Mouse (Mus musculus): ENCODE measurements at regions not wholly inside any gene's neighbourhood (a gene's known extent, or its start where the extent isn't known, plus 50 kb on each side); places are given as distances from the start of the nearest gene placed in this dataset.

DNA sequence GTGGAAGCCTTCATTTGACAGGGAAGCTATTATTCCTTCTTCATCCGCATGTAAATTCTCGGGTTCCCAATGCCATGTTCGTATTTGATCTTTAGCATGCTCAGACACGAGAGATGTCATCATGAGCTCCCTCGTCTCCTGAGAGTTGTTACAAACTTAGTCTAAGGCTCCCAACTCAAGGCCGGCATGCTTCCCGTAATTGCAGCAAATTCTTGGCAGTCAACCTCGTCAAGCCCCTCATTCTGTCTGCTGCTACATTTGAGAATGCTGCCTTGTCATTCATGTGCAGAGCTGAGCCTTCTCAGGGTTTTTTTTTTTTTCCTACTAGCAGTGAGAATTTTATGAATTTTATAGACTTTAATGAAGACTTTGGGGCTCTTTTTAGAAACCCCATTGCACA, 268.3 kb upstream of the Cwc22 start:
- intact Hi-C loops (cut with DNase I) = no loop called here
- DNase-seq (ENCODE audit: extremely low spot score in 1 of 2, low spot score in 2 of 2) = peak in 1 of 2 experiments; percentile 4

DNA sequence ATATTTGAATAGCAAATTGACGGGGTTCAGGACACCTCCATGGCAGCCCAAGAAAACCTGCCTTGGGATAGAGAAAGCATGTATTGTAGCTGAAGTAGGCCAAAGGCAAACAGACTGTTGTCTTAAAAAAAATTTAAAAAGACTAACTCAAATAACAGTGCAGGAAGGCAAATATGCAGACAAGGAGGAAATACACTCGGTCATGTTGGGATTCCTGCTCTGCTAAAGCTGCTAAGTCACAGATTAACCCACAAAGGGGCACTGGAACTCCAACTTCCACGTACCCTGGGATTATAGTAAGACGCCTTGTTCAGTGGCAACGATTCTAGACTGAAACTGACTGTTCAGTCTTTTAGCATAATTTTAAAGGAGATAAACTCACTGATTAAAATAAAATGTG, 258.9 kb upstream of the Cwc22 start:
- intact Hi-C loops (cut with DNase I) = no loop called here
- DNase-seq (ENCODE audit: extremely low spot score in 1 of 2, low spot score in 2 of 2) = no peak

DNA sequence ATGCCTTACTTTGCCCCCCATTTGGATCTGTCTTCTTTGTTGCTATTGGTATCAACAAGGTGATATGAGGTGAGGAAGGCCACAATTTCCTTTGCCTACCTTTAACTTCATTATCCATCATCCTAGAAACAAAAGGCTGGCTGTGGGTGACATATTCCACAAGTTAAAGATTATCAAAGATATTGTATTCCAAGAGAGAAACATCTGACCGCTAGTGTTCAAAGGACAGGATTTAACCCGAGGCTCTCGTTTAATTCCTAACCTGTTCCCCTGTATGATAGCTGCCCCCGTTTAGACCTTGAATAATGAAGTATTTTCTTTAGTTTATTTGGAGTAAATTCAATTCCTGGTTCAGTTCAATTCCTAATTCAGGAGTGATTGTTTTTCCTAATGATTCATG, 249.8 kb upstream of the Cwc22 start:
- no peak for DNase-seq (ENCODE audit: extremely low spot score in 1 of 2, low spot score in 2 of 2)
- intact Hi-C loops (cut with DNase I) = no loop called here

DNA sequence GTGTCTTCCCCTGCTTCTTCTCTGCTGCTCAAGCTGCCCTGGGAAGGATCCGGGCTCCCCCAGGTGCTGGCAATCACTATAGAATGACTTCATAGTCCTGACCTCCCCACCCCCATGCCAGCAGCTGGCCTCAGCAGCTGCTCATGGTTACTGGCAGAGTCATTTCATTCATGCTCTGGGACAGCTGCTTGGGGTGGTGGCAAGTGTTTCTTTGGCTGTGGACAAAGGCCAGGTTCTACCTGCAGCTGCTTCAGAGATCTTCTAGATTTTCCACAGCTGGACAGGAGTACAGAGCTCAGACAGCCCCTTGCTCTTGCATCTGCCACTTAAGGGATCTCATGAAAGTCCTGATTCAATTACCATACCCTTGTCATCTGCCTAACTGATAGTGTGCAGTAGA, 243.4 kb upstream of the Cwc22 start:
- intact Hi-C loops (cut with DNase I) = no loop called here
- DNase-seq (ENCODE audit: extremely low spot score in 1 of 2, low spot score in 2 of 2) = peak in 1 of 2 experiments; percentile 37

DNA sequence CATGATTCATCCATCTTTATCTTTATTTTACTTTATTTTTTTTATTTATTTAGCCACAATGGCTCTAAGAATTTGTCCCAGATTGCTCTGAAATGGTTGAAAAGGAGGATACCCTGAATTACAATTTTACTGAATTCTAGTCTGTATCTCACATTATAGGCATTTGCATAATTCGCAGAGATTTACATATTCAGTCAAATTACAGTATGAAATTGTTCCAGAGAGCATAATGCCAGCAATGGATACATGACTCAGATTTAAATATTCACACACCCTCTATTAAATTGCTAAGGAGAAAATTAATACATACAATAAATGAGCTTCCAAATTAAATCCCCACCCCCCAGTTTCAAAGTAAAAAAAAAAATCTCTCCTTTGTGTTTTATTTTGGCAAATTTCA, 238.8 kb upstream of the Cwc22 start:
- intact Hi-C loops (cut with DNase I) = no loop called here

DNA sequence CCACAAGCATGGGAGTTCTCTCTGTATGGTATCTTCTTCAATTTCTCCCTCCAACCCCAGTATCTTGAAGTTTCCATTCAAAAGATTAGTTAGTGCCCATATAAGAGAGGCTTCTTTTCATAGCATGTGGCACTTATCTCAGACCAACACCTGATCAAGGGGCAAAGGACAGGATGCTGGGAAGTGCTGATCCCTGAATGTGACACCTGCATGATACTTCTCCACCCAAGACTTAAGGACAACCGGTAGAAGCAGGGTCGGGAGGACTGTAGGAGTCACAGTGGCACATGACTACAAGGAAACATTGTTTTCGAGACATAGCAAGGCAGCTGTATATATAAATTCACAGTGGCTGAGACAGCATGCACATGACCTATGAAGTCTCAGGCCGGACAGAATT, 227.6 kb upstream of the Cwc22 start:
- intact Hi-C loops (cut with DNase I) = no loop called here
- no peak for DNase-seq (ENCODE audit: extremely low spot score in 1 of 2, low spot score in 2 of 2)

More for the DNA sequence above, 238.8 kb upstream of the Cwc22 start:
- DNase-seq (ENCODE audit: extremely low spot score in 1 of 2, low spot score in 2 of 2) = no peak

DNA sequence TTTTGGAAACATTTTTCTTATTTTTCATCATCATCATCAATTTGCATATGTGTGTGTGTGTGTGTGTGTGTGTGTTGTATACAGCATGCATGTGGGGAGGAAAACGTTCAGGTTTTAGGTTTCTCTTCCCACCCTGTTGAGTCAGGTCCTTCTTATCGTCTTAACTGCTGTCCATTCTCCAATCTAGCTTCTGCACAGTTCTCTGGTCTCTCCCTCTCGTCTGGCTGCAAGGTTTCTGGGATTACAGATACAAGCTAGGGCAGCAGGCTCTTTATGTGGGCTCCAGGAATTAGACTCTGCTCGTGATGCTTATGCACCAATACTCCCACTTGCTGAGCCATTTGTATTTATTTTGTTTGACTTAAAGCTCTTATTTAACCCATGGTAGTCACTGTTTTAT, 226.6 kb upstream of the Cwc22 start:
- DNase-seq (ENCODE audit: extremely low spot score in 1 of 2, low spot score in 2 of 2) = no peak

DNA sequence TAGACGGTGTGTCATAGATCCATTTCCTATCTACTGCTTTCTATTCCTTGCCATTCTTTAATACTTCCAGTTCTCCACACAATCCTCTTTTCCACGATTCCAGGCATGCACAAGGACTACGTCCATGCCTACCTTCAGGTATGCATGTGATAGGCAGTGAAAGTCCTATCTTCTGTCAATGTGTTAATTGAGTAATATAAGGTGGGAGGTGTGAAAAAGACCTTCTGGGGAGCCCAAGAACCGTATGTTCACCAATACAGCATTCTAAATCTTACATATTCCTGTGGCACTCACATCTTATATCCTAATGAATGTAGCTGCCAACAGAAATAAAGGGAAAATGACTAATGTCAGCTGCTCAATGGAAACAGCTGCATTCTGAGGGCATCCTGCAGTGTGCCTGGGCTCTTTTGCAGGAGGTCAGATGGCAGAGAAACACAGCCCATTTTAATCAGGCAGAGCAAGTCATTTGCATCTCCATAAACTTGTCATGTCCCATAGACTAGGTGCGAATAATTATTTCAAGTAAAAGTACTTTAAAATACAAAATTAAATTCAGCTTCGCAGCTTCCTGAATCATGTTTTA, 224.1 kb upstream of the Cwc22 start:
- DNase-seq (ENCODE audit: extremely low spot score in 1 of 2, low spot score in 2 of 2) = no peak
- intact Hi-C loops (cut with DNase I) = no loop called here

More for the DNA sequence above, 226.6 kb upstream of the Cwc22 start:
- intact Hi-C loops (cut with DNase I) = no loop called here

DNA sequence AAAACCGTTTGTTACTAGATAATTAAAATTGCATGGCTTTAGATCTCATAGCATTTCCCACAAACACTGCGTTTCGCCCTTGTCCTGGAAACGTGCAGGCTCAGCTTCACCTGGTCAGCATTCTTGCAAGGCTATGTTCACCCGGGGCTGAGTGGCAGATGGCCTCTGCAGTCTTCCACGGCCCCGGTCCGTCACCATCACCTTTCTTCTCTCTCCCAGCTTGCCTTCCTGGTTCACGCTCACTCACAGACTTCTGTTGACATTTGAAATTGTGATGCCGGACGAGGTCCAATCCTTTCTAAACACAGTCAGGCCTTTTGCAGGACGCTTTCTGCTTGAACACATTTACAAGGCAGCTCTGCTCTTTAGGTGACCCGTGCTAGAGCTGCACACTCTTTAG, 219.3 kb upstream of the Cwc22 start:
- no peak for DNase-seq (ENCODE audit: extremely low spot score in 1 of 2, low spot score in 2 of 2)

DNA sequence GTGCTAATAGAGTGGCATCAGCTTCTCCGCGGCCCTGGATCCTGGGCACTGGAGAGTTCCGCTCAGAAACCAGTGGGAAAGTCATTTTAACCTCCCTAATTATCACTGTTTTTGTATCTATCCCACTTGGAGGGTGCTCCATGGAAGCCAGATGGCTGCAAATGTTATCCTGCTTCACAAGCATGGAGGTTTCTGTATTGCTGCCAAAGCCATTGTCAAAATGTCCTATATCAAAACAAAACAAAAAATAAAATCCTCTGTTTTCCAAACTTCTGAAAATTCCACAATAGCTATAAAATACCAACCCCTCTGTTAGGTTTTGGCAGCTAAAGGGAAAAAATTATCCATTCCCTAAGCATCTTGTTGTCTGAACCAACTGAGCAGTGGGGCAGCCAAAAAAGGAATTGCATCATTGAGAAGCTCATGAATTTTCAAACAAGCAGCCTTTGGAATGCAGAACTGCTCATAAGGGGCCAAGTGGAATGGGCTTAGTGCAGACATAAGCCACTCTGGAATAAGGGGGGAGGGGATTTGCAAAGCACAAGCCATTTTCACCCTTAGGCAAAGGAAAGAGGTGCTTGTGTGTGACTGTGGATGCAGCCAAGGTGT, 213.8 kb upstream of the Cwc22 start:
- intact Hi-C loops (cut with DNase I) = no loop called here
- peak in 1 of 2 experiments; percentile 48 for DNase-seq (ENCODE audit: extremely low spot score in 1 of 2, low spot score in 2 of 2)

More for the DNA sequence above, 219.3 kb upstream of the Cwc22 start:
- intact Hi-C loops (cut with DNase I) = no loop called here

DNA sequence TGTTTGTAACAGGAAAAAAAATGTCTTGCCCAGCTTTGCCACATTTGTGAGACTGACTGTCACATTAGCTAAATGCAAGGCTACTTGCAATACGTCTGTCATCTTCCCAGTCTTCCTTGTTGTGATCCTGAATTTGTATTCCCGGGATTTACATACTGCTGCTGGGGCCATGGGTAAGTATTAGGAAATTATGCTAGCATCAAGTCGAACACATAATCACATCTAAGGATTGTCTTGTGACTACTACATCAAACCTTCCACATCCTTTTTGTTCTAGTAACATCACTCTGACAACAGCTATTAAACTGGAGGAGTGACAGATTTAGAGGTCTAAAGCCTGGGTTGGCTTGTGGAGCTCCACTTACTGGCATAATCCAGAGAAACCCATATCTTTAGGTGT, 164.2 kb upstream of the Cwc22 start:
- no peak for DNase-seq (ENCODE audit: extremely low spot score in 1 of 2, low spot score in 2 of 2)
- intact Hi-C loops (cut with DNase I) = no loop called here

DNA sequence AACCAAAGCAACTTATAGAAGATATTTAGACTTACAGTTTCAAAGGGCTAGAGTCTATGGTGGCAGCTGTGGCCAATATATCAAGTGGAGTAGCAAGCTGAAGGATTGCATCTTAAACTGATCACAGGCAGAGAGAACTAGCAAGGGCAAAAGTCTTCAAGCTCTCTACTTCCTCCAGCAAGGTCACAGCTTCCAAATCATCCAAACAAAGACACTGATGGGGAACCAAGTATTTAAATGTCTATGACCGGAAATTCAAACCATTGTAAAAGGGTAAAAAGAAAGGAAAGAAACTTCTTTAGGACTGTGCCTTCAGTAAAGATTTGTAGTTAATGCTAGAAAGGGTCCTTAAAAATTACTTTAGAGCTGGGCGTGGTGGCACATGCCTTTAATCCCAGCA, 149.4 kb upstream of the Cwc22 start:
- intact Hi-C loops (cut with DNase I) = no loop called here
- no peak for DNase-seq (ENCODE audit: extremely low spot score in 1 of 2, low spot score in 2 of 2)

DNA sequence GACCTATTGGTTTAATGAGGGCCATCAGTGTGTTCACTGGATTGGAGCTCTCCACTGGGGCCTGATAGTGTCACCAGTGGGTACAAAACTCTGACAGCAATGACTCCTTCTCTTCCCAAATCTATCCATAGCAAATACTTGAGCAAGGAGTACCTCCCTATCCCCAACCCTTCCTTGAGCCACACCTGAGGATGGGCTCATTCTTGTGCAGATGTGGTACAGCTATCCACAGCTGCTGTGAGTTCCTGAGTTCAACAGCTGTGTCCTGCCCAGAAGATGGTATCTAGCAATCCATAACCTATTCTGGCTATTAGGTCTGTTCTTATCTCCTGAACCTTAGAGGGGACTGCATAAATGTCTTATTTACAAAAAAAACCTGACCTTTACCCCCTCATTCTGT, 148.7 kb upstream of the Cwc22 start:
- DNase-seq (ENCODE audit: extremely low spot score in 1 of 2, low spot score in 2 of 2) = no peak
- intact Hi-C loops (cut with DNase I) = no loop called here

DNA sequence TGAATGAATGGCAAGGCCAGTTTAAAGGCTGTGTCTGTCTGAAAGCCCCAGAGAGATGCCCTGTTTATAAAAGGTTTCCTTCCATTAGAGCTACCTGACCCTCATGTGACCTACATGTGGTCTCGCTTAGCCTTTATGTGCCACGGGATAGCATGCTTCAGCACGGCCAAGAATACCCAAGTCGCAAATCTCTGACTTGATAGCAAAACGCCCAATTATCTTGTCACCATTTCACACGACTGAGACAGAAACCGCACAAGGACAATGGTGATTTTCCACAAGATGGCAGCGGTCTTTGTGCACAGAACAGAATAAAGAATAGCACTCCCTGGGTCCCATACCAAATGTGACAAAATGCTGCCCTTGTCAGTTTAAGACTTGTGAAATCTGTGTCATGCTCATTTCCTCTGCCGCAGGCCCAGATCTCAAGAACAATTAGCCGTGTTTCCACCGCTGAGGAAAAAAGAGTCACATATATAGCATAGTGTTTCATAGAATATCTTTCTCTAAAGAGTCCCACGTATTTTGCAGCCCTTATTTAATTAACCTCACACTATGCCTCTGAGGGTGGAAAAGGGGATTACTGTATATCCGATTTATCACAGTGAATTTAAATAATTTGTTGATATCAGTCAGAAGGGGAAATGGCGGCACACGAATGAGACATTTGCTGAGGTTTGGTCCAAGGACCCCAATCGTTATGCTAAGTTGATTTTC, 118.3 kb upstream of the Cwc22 start:
- intact Hi-C loops (cut with DNase I) = loop anchor here (10.0 kb wide), 1 partner anchor 200 kb away; no protein-coding TSS in a partner anchor
- DNase-seq (ENCODE audit: extremely low spot score in 1 of 2, low spot score in 2 of 2) = no peak

DNA sequence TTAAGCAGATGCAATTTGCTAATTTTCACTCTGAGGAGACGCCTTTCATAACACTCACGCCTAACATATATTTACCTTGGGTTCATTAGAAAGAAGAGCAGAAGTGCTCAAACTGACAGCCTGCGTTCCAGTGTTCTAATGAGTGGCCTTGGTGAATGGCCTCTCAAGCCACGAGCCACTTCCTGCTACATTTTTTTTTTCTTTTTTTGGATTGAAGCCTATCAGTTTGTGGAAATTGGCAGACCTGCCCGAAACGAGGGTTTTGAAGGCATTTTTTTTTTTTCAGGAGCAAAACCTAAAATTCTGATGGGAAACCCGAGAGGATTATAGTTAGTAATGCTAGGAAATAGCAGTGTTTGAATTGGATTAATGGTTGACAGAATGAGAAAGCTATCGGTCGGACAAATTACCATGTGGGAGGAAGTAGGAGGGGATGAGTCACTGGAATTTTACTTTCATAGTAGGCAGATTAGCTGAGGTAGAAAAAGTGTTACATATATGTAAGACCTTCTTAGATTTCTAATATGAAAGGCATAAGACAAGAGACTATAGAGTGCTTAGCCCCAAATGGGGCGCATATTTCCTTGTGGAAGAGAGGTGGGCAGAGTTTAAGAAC, 113.7 kb upstream of the Cwc22 start:
- no peak for DNase-seq (ENCODE audit: extremely low spot score in 1 of 2, low spot score in 2 of 2)
- intact Hi-C loops (cut with DNase I) = loop anchor here (10.0 kb wide), 1 partner anchor 205 kb away; no protein-coding TSS in a partner anchor

DNA sequence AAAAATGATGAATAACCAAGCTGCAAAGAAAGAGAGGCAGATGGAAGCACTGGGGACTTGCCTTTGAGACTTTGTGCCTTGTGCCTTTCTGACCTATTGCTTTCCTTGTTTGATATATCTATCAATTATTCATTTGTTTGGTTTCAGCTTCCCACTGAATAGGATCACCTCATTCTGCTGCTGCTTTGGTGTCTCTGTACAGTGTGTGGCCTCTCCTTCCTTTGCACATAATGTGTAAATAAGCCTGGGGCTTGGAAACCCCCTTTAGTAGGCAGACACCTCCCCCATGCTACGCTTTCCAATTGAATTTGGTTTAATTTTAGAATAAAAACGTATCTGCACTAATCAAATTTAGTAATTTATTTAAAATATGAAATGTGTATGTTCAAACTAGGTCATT, 112.8 kb upstream of the Cwc22 start:
- intact Hi-C loops (cut with DNase I) = no loop called here
- no peak for DNase-seq (ENCODE audit: extremely low spot score in 1 of 2, low spot score in 2 of 2)

DNA sequence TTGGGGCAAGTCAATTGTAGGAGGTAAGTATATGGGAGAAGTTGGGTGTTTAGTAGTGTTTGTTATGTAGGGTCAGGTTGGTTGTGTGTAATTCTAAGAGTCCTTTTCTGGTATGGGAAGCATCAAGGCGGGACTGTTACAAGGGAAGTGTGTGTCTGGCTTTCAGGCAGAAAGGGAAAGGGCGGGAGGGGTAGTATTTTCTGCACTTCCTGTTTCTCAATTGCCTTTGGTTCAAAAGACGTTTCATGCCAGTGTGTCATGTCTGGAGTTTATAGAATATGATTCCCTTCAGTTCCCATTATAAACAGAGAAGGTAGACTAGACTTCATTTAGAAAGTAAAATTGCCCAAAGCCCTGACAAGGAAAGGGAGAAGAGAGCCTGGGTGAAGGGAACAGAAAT, 107.7 kb upstream of the Cwc22 start:
- no peak for DNase-seq (ENCODE audit: extremely low spot score in 1 of 2, low spot score in 2 of 2)
- intact Hi-C loops (cut with DNase I) = no loop called here

DNA sequence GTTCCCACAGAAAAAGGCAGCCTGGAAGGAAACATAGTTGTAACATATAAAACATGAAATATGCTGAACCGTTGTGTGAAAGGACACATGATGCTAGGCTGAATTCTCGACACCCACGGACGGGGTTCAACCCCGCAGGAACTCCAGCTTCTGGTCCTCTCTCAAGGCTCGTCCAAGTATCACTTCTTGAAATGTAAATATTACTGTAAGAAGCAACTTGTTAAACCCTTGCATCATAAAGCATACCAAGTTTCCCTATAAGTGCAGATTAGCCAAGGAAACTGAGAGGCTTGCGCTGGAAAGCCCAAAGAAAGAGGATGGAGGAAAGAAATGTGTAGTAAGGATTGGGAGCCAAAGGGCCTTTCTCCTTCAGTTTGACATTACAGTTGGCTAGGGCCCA, 104.4 kb upstream of the Cwc22 start:
- no peak for DNase-seq (ENCODE audit: extremely low spot score in 1 of 2, low spot score in 2 of 2)
- intact Hi-C loops (cut with DNase I) = no loop called here

DNA sequence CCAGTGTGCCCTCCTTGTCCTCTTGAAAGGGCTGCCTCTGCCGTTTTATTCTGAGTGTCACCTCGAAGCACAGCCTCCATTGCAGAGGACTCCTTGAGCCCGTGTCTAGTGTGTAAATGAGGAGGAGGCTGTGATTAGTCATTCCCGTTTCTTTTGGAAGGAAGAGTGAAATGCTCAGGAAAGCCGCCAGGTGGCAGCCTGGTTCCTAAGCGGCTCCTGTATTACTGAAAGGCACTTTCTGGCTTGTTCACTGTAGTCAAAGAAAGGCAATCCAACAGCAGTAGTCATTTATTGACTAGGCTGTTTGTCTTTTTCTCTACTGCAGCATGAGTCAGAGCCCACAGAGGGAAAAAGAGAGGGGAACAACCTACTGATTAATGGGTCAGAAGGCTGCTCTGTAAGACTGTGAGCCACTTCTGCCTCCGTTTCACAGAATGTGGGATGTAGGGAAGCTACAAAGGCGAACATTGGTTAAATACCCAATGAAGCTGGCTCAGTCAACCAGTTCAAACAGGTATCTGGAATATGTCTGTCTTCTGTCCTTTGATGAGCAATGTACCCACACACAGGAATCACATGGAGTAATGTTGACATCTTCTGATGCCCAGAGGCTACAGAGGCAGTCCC, 103.2 kb upstream of the Cwc22 start:
- DNase-seq (ENCODE audit: extremely low spot score in 1 of 2, low spot score in 2 of 2) = peak; percentile 80 to 91
- intact Hi-C loops (cut with DNase I) = loop anchor here (2.0 kb wide), 2 partner anchors 819 to 1449 kb away; partner anchors contain the start of gene Ube2e3

Measured in left cerebral cortex, postnatal 10 days (tissue).